ENCODE assay signal across 21 mouse cellular contexts in genomic region chr11:90667325-90667724, GRCm38 (mm10). TPM values are rescaled to one million over a fixed set of nuclear protein-coding genes. Genes with fewer than 3 reads are reported as not detected.
A peak's percentile ranks its signal among the peaks of the same experiment; 100 is the strongest.
DNase-seq lines count a peak whose midpoint lies in the region; ATAC-seq and TF ChIP-seq lines count a peak whose summit lies in the region.
"Had no signal": no experiment of that assay in that cellular context is flagged by ENCODE, and none has a peak within 500 bp of the region (broad histone marks: within the 10 kb centered on the region; RNA-seq: fewer than 3 reads in every experiment).

No protein-coding gene starts in this region.

- peaks cover 7% of the 10 kb centered on the region for H3K36me3 ChIP-seq in lung, postnatal 0 days (ENCODE audit: insufficient read depth, low read length)
- peaks cover 42% of the 10 kb centered on the region for H3K36me3 ChIP-seq in liver, embryonic 12.5 days
- peaks cover 36% of the 10 kb centered on the region for H3K36me3 ChIP-seq in liver, embryonic 15.5 days (replicated peaks)
- no peaks in the 10 kb centered on the region; the same call in 1 of the 2 replicates for H3K36me3 ChIP-seq in heart, adult 2 months (ENCODE audit: control insufficient read depth, insufficient read depth, low read length)
- H3K36me3 ChIP-seq: forebrain, embryonic 12.5 days had no signal

- H3K4me1 ChIP-seq in lung, postnatal 0 days (ENCODE audit: insufficient read depth, low read depth, low read length) = peaks cover 8% of the 10 kb centered on the region; the same call in 1 of the 2 replicates
- H3K4me1 ChIP-seq in lung, adult 2 months (ENCODE audit: control insufficient read depth, insufficient read depth, low read length) = peaks cover 4% of the 10 kb centered on the region
- H3K4me1 ChIP-seq in liver, embryonic 12.5 days = peaks cover 60% of the 10 kb centered on the region
- H3K4me1 ChIP-seq in liver, embryonic 15.5 days (replicated peaks) = peaks cover 54% of the 10 kb centered on the region
- no peaks in the 10 kb centered on the region for H3K4me1 ChIP-seq in heart, adult 2 months (ENCODE audit: control insufficient read depth, insufficient read depth, low read length)

- no peak overlapping the region for H3K4me2 ChIP-seq in lung, postnatal 0 days (replicated peaks; ENCODE audit: low read depth, low read length)
- peak overlapping the region; percentile 29 for H3K4me2 ChIP-seq in liver, embryonic 12.5 days
- peak overlapping the region; percentile 6; the same call in 1 of the 2 replicates for H3K4me2 ChIP-seq in liver, embryonic 15.5 days
- H3K4me2 ChIP-seq: embryonic facial prominence, embryonic 13.5 days; forebrain, embryonic 12.5 days; heart, embryonic 15.5 days had no signal

- no peaks in the 10 kb centered on the region for H3K27me3 ChIP-seq in lung, postnatal 0 days (replicated peaks; ENCODE audit: insufficient read depth, low read length)
- H3K27me3 ChIP-seq in liver, embryonic 12.5 days (replicated peaks) = no peaks in the 10 kb centered on the region
- H3K27me3 ChIP-seq in liver, embryonic 15.5 days = no peaks in the 10 kb centered on the region
- no peaks in the 10 kb centered on the region for H3K27me3 ChIP-seq in heart, adult 2 months (ENCODE audit: control insufficient read depth, insufficient read depth, low read length)
- H3K27me3 ChIP-seq: CH12.LX; embryonic facial prominence, embryonic 13.5 days; forebrain, embryonic 12.5 days; heart, embryonic 15.5 days; Patski had no signal

- TF ChIP-seq EP300 in lung, postnatal 0 days (IDR thresholded peaks at IDR 0.05) = peak; percentile 74
- no peak for TF ChIP-seq EP300 in heart, adult 2 months (IDR thresholded peaks at IDR 0.05; ENCODE audit: insufficient read depth, low read depth, low read length)

- TF ChIP-seq CTCF in lung, postnatal 0 days (IDR thresholded peaks at IDR 0.05) = no peak
- TF ChIP-seq CTCF in lung, adult 2 months (IDR thresholded peaks at IDR 0.05; ENCODE audit: insufficient read depth, low read length) = no peak
- TF ChIP-seq CTCF in heart, adult 2 months (IDR thresholded peaks at IDR 0.05) = no peak

- H3K9me3 ChIP-seq in lung, postnatal 0 days (ENCODE audit: low read length) = no peaks in the 10 kb centered on the region
- no peaks in the 10 kb centered on the region for H3K9me3 ChIP-seq in liver, embryonic 12.5 days (replicated peaks)
- no peaks in the 10 kb centered on the region for H3K9me3 ChIP-seq in liver, embryonic 15.5 days (replicated peaks)
- H3K9me3 ChIP-seq: embryonic facial prominence, embryonic 13.5 days; forebrain, embryonic 12.5 days; heart, embryonic 15.5 days; hindbrain, embryonic 10.5 days had no signal

- TF ChIP-seq POLR2A in lung, adult 2 months (IDR thresholded peaks at IDR 0.05; ENCODE audit: borderline replicate concordance, extremely low read depth, low read depth, low read length) = no peak
- TF ChIP-seq POLR2A in heart, adult 2 months (IDR thresholded peaks at IDR 0.05; ENCODE audit: insufficient read depth, low read depth, low read length) = no peak

- intact Hi-C loops in left cerebral cortex, postnatal 36 days (cut with DNase I) = no loop called here
- intact Hi-C loops in heart, adult 2 months (cut with DNase I) = no loop called here

- ATAC-seq in lung, postnatal 0 days = peak; percentile 83
- ATAC-seq in liver, embryonic 12.5 days = no peak
- no peak for ATAC-seq in liver, embryonic 15.5 days (ENCODE audit: insufficient read depth)
- ATAC-seq: activated CD4-positive, CD25-positive, alpha-beta regulatory T cell, adult 4 months; forebrain, embryonic 16.5 days; Patski had no signal

- H3K9ac ChIP-seq in lung, postnatal 0 days (replicated peaks; ENCODE audit: low read depth) = no peak overlapping the region
- no peak overlapping the region for H3K9ac ChIP-seq in liver, embryonic 12.5 days
- no peak overlapping the region for H3K9ac ChIP-seq in liver, embryonic 15.5 days
- no peak overlapping the region for H3K9ac ChIP-seq in heart, adult 2 months (ENCODE audit: low read depth, low read length)
- H3K9ac ChIP-seq: embryonic facial prominence, embryonic 13.5 days; forebrain, embryonic 12.5 days; heart, embryonic 15.5 days had no signal

- peak; percentile 74 for DNase-seq in lung, postnatal 0 days (ENCODE audit: low spot score)
- no peak for DNase-seq in lung, adult 2 months
- peak; percentile 40 for DNase-seq in yolk sac, embryonic 10.5 days (ENCODE audit: low spot score)
- no peak for DNase-seq in left cerebral cortex, postnatal 36 days (ENCODE audit: low spot score in 2 of 2)
- no peak for DNase-seq in heart, adult 2 months
- DNase-seq: adrenal gland, postnatal 14 days; cerebellum, adult 11-12 months; cerebellum, adult 9-10 months; cerebellum, postnatal 25 days; gastrocnemius, postnatal 10 days; heart, adult 18-20 months had no signal

- 69% methylated on average over 6 of the region's 6 CpGs for WGBS in lung, postnatal 0 days
- 71% methylated on average over 6 of the region's 6 CpGs for WGBS in lung, adult 2 months
- WGBS in liver, embryonic 12.5 days (ENCODE audit: insufficient replicate concordance) = 83% methylated on average over 6 of the region's 6 CpGs
- WGBS in liver, embryonic 15.5 days (ENCODE audit: insufficient replicate concordance) = 75% methylated on average over 6 of the region's 6 CpGs
- WGBS in heart, adult 2 months = 91% methylated on average over 6 of the region's 6 CpGs

- no peak overlapping the region for H3K27ac ChIP-seq in lung, postnatal 0 days (ENCODE audit: low read length)
- H3K27ac ChIP-seq in liver, embryonic 12.5 days = peak overlapping the region; percentile 69; the same call in 1 of the 2 replicates
- peak overlapping the region; percentile 65 for H3K27ac ChIP-seq in liver, embryonic 15.5 days (replicated peaks)
- no peak overlapping the region for H3K27ac ChIP-seq in heart, adult 2 months
- H3K27ac ChIP-seq: forebrain, embryonic 12.5 days; heart, embryonic 15.5 days; hindbrain, embryonic 10.5 days had no signal

- no peaks in the 10 kb centered on the region for H3K79me2 ChIP-seq in heart, adult 2 months (replicated peaks; ENCODE audit: control insufficient read depth, insufficient read depth, low read length)

- no peak overlapping the region for H3K4me3 ChIP-seq in lung, postnatal 0 days (ENCODE audit: low read depth, low read length)
- H3K4me3 ChIP-seq in lung, adult 2 months (replicated peaks; ENCODE audit: extremely low read depth, low read depth, low read length) = no peak overlapping the region
- H3K4me3 ChIP-seq in liver, embryonic 12.5 days = no peak overlapping the region
- no peak overlapping the region for H3K4me3 ChIP-seq in liver, embryonic 15.5 days (replicated peaks)
- H3K4me3 ChIP-seq in heart, adult 2 months = no peak overlapping the region
- H3K4me3 ChIP-seq: embryonic facial prominence, embryonic 13.5 days; forebrain, embryonic 12.5 days; heart, embryonic 15.5 days; hindbrain, embryonic 10.5 days had no signal

RNA-seq across cellular contexts. Expression of gene Tom1l1, which starts 20.8 kb away (rescaled TPM):
- 31.9 and 32.5 TPM in 2 replicates for polyA plus RNA-seq in lung, postnatal 0 days (2015; fragmentation: Nextera tagmentation; extraction: Ambion mirVana)
- 4.0 and 7.4 TPM in 2 replicates for polyA plus RNA-seq in lung, adult 2 months (2012; rRNA removed)
- polyA plus RNA-seq in liver, embryonic 12.5 days (2016; fragmentation: Nextera tagmentation; extraction: Ambion mirVana) = 60.4 and 64.9 TPM in 2 replicates
- 50.5 and 53.4 TPM in 2 replicates for polyA plus RNA-seq in liver, embryonic 15.5 days (2015; fragmentation: Nextera tagmentation; extraction: Ambion mirVana)
- 10 to 100 TPM; 28.3 to 30.2 TPM for total RNA-seq in left cerebral cortex, postnatal 36 days (2021)
- 10 to 100 TPM; 15.4 to 16.5 TPM for total RNA-seq in heart, adult 2 months (2021)
- polyA plus RNA-seq in heart, adult 2 months (2012; rRNA removed) = 5.6 and 10.0 TPM in 2 replicates

RNA-seq across cellular contexts. Expression of gene Cox11, which starts 29.4 kb away (rescaled TPM):
- 17.6 and 20.0 TPM in 2 replicates for polyA plus RNA-seq in lung, postnatal 0 days (2015; fragmentation: Nextera tagmentation; extraction: Ambion mirVana)
- polyA plus RNA-seq in lung, adult 2 months (2012; rRNA removed) = 6.9 and 11.9 TPM in 2 replicates
- 38.2 and 40.5 TPM in 2 replicates for polyA plus RNA-seq in liver, embryonic 12.5 days (2016; fragmentation: Nextera tagmentation; extraction: Ambion mirVana)
- polyA plus RNA-seq in liver, embryonic 15.5 days (2015; fragmentation: Nextera tagmentation; extraction: Ambion mirVana) = 24.2 and 26.0 TPM in 2 replicates
- total RNA-seq in left cerebral cortex, postnatal 36 days (2021) = 10 to 100 TPM; 29.2 to 30.5 TPM
- 10 to 100 TPM; 19.8 to 26.0 TPM for total RNA-seq in heart, adult 2 months (2021)
- polyA plus RNA-seq in heart, adult 2 months (2012; rRNA removed) = 15.4 and 17.3 TPM in 2 replicates

RNA-seq across cellular contexts. Expression of gene Stxbp4, which starts 29.4 kb away (rescaled TPM):
- 4.2 and 6.9 TPM in 2 replicates for polyA plus RNA-seq in lung, postnatal 0 days (2015; fragmentation: Nextera tagmentation; extraction: Ambion mirVana)
- 2.4 and 3.4 TPM in 2 replicates for polyA plus RNA-seq in lung, adult 2 months (2012; rRNA removed)
- polyA plus RNA-seq in liver, embryonic 12.5 days (2016; fragmentation: Nextera tagmentation; extraction: Ambion mirVana) = 11.2 and 12.9 TPM in 2 replicates
- 6.4 and 6.7 TPM in 2 replicates for polyA plus RNA-seq in liver, embryonic 15.5 days (2015; fragmentation: Nextera tagmentation; extraction: Ambion mirVana)
- total RNA-seq in left cerebral cortex, postnatal 36 days (2021) = 10 to 100 TPM in 1 of 2 experiments, 1 to 10 TPM in 1; 9.4 to 12.7 TPM
- 1 to 10 TPM; 5.0 to 5.2 TPM for total RNA-seq in heart, adult 2 months (2021)
- 1.8 and 3.9 TPM in 2 replicates for polyA plus RNA-seq in heart, adult 2 months (2012; rRNA removed)

Comparison
In these comparisons a context has a peak if more than half of its experiments do, and no peak if none do; other contexts are left out.
1. DNase-seq: peak in lung, postnatal 0 days (single experiment) and yolk sac, embryonic 10.5 days (single experiment); none in lung, adult 2 months (single experiment), left cerebral cortex, postnatal 36 days (0 of 2) and heart, adult 2 months (0 of 2).
2. H3K27ac ChIP-seq: peak in liver, embryonic 12.5 days (single experiment) and liver, embryonic 15.5 days (single experiment); none in lung, postnatal 0 days (single experiment) and heart, adult 2 months (single experiment).